Mouse (Mus musculus): Measurements from ENCODE around the gene Adck1. TPM values are rescaled to one million over a fixed set of nuclear protein-coding genes. Genes with fewer than 3 reads are reported as not detected.

The Adck1 gene
- polyA plus RNA-seq (2012; ENCODE audit: low replicate concordance): 1.9 and 5.8 TPM in 2 replicates

DNA sequence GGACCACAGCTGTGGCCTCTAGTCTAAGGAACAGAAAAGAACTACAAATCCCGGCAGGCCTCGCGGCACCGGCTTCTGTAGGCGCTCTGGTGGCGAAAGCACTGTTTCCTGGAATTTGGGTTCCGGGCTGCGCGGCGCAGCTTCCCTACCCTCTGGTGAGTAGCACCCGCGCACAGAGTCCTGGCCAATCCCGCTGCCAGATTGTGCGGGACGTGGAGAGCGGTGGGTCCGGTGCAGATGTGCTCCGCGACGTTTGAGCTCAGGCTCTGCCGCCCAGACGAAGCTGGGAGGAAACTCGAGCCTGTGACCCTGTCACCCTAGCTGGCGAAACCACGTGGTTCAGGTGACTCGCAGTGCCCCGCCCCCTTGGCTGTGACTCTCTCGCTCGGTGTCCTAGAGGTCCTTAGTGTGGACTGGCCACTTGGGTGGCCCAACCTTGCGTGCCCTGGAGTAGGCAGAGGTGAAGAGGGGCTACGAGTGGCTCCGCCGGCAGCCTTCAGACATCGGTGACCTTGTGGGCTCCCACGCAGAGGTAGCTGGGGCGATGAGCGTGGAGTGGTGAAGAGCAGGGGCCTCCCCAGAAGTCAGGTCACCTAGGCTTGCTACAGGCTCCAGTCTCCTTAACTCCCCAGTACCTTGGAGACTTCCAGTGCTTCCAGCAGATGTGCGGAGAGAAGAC, at the start of gene Adck1:
TSS of gene Adck1 (plus strand) at position 114 of the 679 bp plus-strand sequence.

DNA sequence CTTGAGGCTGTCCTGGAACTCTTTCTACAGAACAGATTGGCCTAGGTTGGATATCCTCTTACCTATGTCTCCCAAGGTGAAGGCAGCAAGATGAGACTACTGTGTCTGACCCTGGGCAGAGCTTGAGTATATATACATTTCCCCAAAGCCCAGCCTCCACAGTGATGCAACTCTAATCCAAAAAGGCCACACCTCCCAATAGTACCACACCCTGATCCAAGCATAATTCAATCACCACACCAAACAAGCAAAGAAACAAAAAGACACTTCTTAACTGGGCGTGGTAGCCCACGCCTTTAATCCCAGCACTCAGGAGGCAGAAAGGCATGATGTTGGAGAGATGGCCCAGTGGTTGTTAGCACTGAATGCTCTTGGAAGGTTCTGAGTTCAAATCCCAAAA, 36.4 kb upstream of the Adck1 start, which contains the start of gene Gm5039:
TSS of gene Gm5039 (minus strand) at position 101 of the 400 bp plus-strand sequence.

Other genes starting within 250 kb of the Adck1 start
- not detected in 2 replicates for gene Gm10436, start 178.4 kb upstream of the Adck1 start, polyA plus RNA-seq (2012; ENCODE audit: low replicate concordance)
- not detected in 2 replicates for gene Gm8332, start 110.5 kb upstream of the Adck1 start, polyA plus RNA-seq (2012; ENCODE audit: low replicate concordance)
- not detected in 2 replicates for gene Gm5662, start 86.1 kb upstream of the Adck1 start, polyA plus RNA-seq (2012; ENCODE audit: low replicate concordance)
- gene Gm5039, start 36.5 kb upstream of the Adck1 start, polyA plus RNA-seq (2012; ENCODE audit: low replicate concordance): not detected in 2 replicates

Measured in leukemia stem cell, adult 10-12 weeks (primary cell).